Mouse (Mus musculus): Measurements from ENCODE around the gene Lad1. TPM values are rescaled to one million over a fixed set of nuclear protein-coding genes. Genes with fewer than 3 reads are reported as not detected.

The Lad1 gene
- total and polyA plus RNA-seq, 2 experiments from 2014 or later, result 0.21 to 0.40 TPM

- Histone ChIP-seq H3K36me3 (ENCODE audit: insufficient read depth, low read length) (no peaks in the 10 kb centered on the region), H3K9me3 (ENCODE audit: low read length) (no peaks in the 10 kb centered on the region), H3K9ac (replicated peaks; ENCODE audit: low read length) (no peak within 1 kb of the TSS), H3K27me3 (ENCODE audit: insufficient read depth, low read length) (no peaks in the 10 kb centered on the region), H3K4me3 (ENCODE audit: low read length) (no peak within 1 kb of the TSS), H3K27ac (no peak within 1 kb of the TSS), H3K4me1 (ENCODE audit: insufficient read depth, low read length) (0 out of 2 replicates have a peak, but pooled peaks cover 3% of the 10 kb centered on the region), H3K4me2 (ENCODE audit: low read depth, low read length) (no peak within 1 kb of the TSS)
- DNase-seq (ENCODE audit: low spot score) (peak; percentile 39), ATAC-seq (peak; percentile 30; the same call in 1 of the 2 replicates)
- 27% methylated on average over 22 of the region's 22 CpGs for WGBS
- no peak for TF ChIP-seq CTCF (IDR thresholded peaks at IDR 0.05; ENCODE audit: low read depth)
These were observed 39.4 kb upstream of the Lad1 start, which contains the start of gene Tnni1 for GRCm38 (mm10) chr1:135778780-135779535. Gene Tnni1, plus strand, starts transcription at chr1:135779434.

- 55% methylated on average over 4 of the region's 4 CpGs for WGBS
- H3K4me1 ChIP-seq (ENCODE audit: insufficient read depth, low read length), result 0 out of 2 replicates have a peak, but pooled peaks cover 3% of the 10 kb centered on the region
- H3K27me3 ChIP-seq (ENCODE audit: insufficient read depth, low read length), result no peaks in the 10 kb centered on the region
- no peak overlapping the region for H3K9ac ChIP-seq (replicated peaks; ENCODE audit: low read length)
- no peak overlapping the region for H3K4me2 ChIP-seq (ENCODE audit: low read depth, low read length)
- no peak for TF ChIP-seq CTCF (IDR thresholded peaks at IDR 0.05; ENCODE audit: low read depth)
- H3K4me3 ChIP-seq (ENCODE audit: low read length), result no peak overlapping the region
- H3K36me3 ChIP-seq (ENCODE audit: insufficient read depth, low read length), result no peaks in the 10 kb centered on the region
- ATAC-seq (no peak), DNase-seq (ENCODE audit: low spot score) (no peak)
- no peak overlapping the region for H3K27ac ChIP-seq
- H3K9me3 ChIP-seq (ENCODE audit: low read length), result no peaks in the 10 kb centered on the region
These were observed 37.7 kb upstream of the Lad1 start for GRCm38 (mm10) chr1:135780649-135781048.

- Histone ChIP-seq H3K4me2 (ENCODE audit: low read depth, low read length) (no peak overlapping the region), H3K9me3 (ENCODE audit: low read length) (no peaks in the 10 kb centered on the region), H3K4me3 (ENCODE audit: low read length) (no peak overlapping the region), H3K4me1 (ENCODE audit: insufficient read depth, low read length) (0 out of 2 replicates have a peak, but pooled peaks cover 3% of the 10 kb centered on the region), H3K9ac (replicated peaks; ENCODE audit: low read length) (no peak overlapping the region), H3K36me3 (ENCODE audit: insufficient read depth, low read length) (no peaks in the 10 kb centered on the region), H3K27ac (no peak overlapping the region), H3K27me3 (ENCODE audit: insufficient read depth, low read length) (no peaks in the 10 kb centered on the region)
- WGBS, result 10% methylated on average over 13 of the region's 13 CpGs
- TF ChIP-seq CTCF (IDR thresholded peaks at IDR 0.05; ENCODE audit: low read depth), result peak; percentile 94
- DNase-seq (ENCODE audit: low spot score) (peak; percentile 85), ATAC-seq (peak; percentile 73)
These were observed 37.2 kb upstream of the Lad1 start for GRCm38 (mm10) chr1:135781220-135781619.

- Histone ChIP-seq H3K27ac (no peak overlapping the region), H3K4me3 (ENCODE audit: low read length) (no peak overlapping the region), H3K27me3 (ENCODE audit: insufficient read depth, low read length) (no peaks in the 10 kb centered on the region), H3K9me3 (ENCODE audit: low read length) (no peaks in the 10 kb centered on the region), H3K4me1 (ENCODE audit: insufficient read depth, low read length) (0 out of 2 replicates have a peak, but pooled peaks cover 3% of the 10 kb centered on the region), H3K9ac (replicated peaks; ENCODE audit: low read length) (no peak overlapping the region), H3K36me3 (ENCODE audit: insufficient read depth, low read length) (no peaks in the 10 kb centered on the region), H3K4me2 (ENCODE audit: low read depth, low read length) (no peak overlapping the region)
- no peak for DNase-seq (ENCODE audit: low spot score)
- WGBS, result 19% methylated on average over 10 of the region's 10 CpGs
- ATAC-seq, result no peak
- no peak for TF ChIP-seq CTCF (IDR thresholded peaks at IDR 0.05; ENCODE audit: low read depth)
These were observed 35.6 kb upstream of the Lad1 start for GRCm38 (mm10) chr1:135782816-135783215.

- Histone ChIP-seq H3K9ac (replicated peaks; ENCODE audit: low read length) (no peak overlapping the region), H3K27me3 (ENCODE audit: insufficient read depth, low read length) (no peaks in the 10 kb centered on the region), H3K4me1 (ENCODE audit: insufficient read depth, low read length) (no peaks in the 10 kb centered on the region), H3K4me2 (ENCODE audit: low read depth, low read length) (no peak overlapping the region), H3K9me3 (ENCODE audit: low read length) (no peaks in the 10 kb centered on the region), H3K4me3 (ENCODE audit: low read length) (no peak overlapping the region), H3K27ac (no peak overlapping the region), H3K36me3 (ENCODE audit: insufficient read depth, low read length) (no peaks in the 10 kb centered on the region)
- 54% methylated on average over 3 of the region's 3 CpGs for WGBS
- DNase-seq (ENCODE audit: low spot score) (peak; percentile 86), ATAC-seq (peak; percentile 61)
- peak; percentile 85 for TF ChIP-seq CTCF (IDR thresholded peaks at IDR 0.05; ENCODE audit: low read depth)
These were observed 30.6 kb upstream of the Lad1 start for GRCm38 (mm10) chr1:135787799-135788198.

- DNase-seq (ENCODE audit: low spot score), result no peak
These were observed 29.7 kb upstream of the Lad1 start for GRCm38 (mm10) chr1:135788708-135789107.

GRCm38 (mm10) chr1:135789815-135790214 is 28.6 kb upstream of the Lad1 start:
- ATAC-seq, result no peak
- no peak overlapping the region for H3K4me2 ChIP-seq (ENCODE audit: low read depth, low read length)
- no peaks in the 10 kb centered on the region for H3K36me3 ChIP-seq (ENCODE audit: insufficient read depth, low read length)
- no peak overlapping the region for H3K4me3 ChIP-seq (ENCODE audit: low read length)
- H3K4me1 ChIP-seq (ENCODE audit: insufficient read depth, low read length), result peaks cover 5% of the 10 kb centered on the region; the same call in 1 of the 2 replicates
- no peaks in the 10 kb centered on the region for H3K9me3 ChIP-seq (ENCODE audit: low read length)
- H3K27me3 ChIP-seq (ENCODE audit: insufficient read depth, low read length), result no peaks in the 10 kb centered on the region
- peak; percentile 81 for DNase-seq (ENCODE audit: low spot score)
- 17% methylated on average over 5 of the region's 5 CpGs for WGBS
- peak; percentile 92 for TF ChIP-seq CTCF (IDR thresholded peaks at IDR 0.05; ENCODE audit: low read depth)
- H3K27ac ChIP-seq, result no peak overlapping the region
- H3K9ac ChIP-seq (replicated peaks; ENCODE audit: low read length), result no peak overlapping the region

More at GRCm38 (mm10) chr1:135788708-135789107, 29.7 kb upstream of the Lad1 start:
- no peak overlapping the region for H3K4me3 ChIP-seq (ENCODE audit: low read length)
- no peaks in the 10 kb centered on the region for H3K36me3 ChIP-seq (ENCODE audit: insufficient read depth, low read length)
- ATAC-seq, result no peak
- no peak overlapping the region for H3K27ac ChIP-seq
- H3K4me1 ChIP-seq (ENCODE audit: insufficient read depth, low read length), result peaks cover 4% of the 10 kb centered on the region; the same call in 1 of the 2 replicates
- WGBS, result 38% methylated on average over 10 of the region's 10 CpGs
- H3K9ac ChIP-seq (replicated peaks; ENCODE audit: low read length), result no peak overlapping the region
- no peaks in the 10 kb centered on the region for H3K27me3 ChIP-seq (ENCODE audit: insufficient read depth, low read length)
- no peaks in the 10 kb centered on the region for H3K9me3 ChIP-seq (ENCODE audit: low read length)
- H3K4me2 ChIP-seq (ENCODE audit: low read depth, low read length), result no peak overlapping the region
- peak; percentile 46 for TF ChIP-seq CTCF (IDR thresholded peaks at IDR 0.05; ENCODE audit: low read depth)

Data from hindbrain, postnatal 0 days (tissue).